Mouse (Mus musculus): ENCODE data around the gene Pcsk5. TPM values are rescaled to one million over a fixed set of nuclear protein-coding genes. Genes with fewer than 3 reads are reported as not detected.

The Pcsk5 gene
- total RNA-seq, 2 experiments from 2014 or later = 12.7 to 15.5 TPM

- no peak for DNase-seq (ENCODE audit: extremely low spot score in 1 of 2, low spot score in 1 of 2)
These were observed 23.9 kb downstream of the Pcsk5 start for GRCm38 (mm10) chr19:17813449-17813990.

- no peak for DNase-seq (ENCODE audit: extremely low spot score in 1 of 2, low spot score in 1 of 2)
These were observed 24.8 kb downstream of the Pcsk5 start for GRCm38 (mm10) chr19:17812661-17813060.

- DNase-seq (ENCODE audit: extremely low spot score in 1 of 2, low spot score in 1 of 2) = no peak
These were observed 30.8 kb downstream of the Pcsk5 start for GRCm38 (mm10) chr19:17806626-17807025.

- no peak for DNase-seq (ENCODE audit: extremely low spot score in 1 of 2, low spot score in 1 of 2)
These were observed 36.6 kb downstream of the Pcsk5 start for GRCm38 (mm10) chr19:17800798-17801197.

GRCm38 (mm10) chr19:17799419-17800185 is 37.8 kb downstream of the Pcsk5 start:
- DNase-seq (ENCODE audit: extremely low spot score in 1 of 2, low spot score in 1 of 2) = no peak

GRCm38 (mm10) chr19:17793457-17793856 is 44.0 kb downstream of the Pcsk5 start:
- DNase-seq (ENCODE audit: extremely low spot score in 1 of 2, low spot score in 1 of 2) = no peak

GRCm38 (mm10) chr19:17791485-17792052 is 45.9 kb downstream of the Pcsk5 start:
- no peak for DNase-seq (ENCODE audit: extremely low spot score in 1 of 2, low spot score in 1 of 2)

- no peak for DNase-seq (ENCODE audit: extremely low spot score in 1 of 2, low spot score in 1 of 2)
These were observed 48.7 kb downstream of the Pcsk5 start for GRCm38 (mm10) chr19:17788617-17789317.

- DNase-seq (ENCODE audit: extremely low spot score in 1 of 2, low spot score in 1 of 2) = no peak
These were observed 50.7 kb downstream of the Pcsk5 start for GRCm38 (mm10) chr19:17786744-17787143.

- DNase-seq (ENCODE audit: extremely low spot score in 1 of 2, low spot score in 1 of 2) = no peak
These were observed 52.8 kb downstream of the Pcsk5 start for GRCm38 (mm10) chr19:17784401-17785192.

GRCm38 (mm10) chr19:17783231-17783630 is 54.2 kb downstream of the Pcsk5 start:
- no peak for DNase-seq (ENCODE audit: extremely low spot score in 1 of 2, low spot score in 1 of 2)

GRCm38 (mm10) chr19:17781323-17781722 is 56.1 kb downstream of the Pcsk5 start:
- no peak for DNase-seq (ENCODE audit: extremely low spot score in 1 of 2, low spot score in 1 of 2)

GRCm38 (mm10) chr19:17775943-17776342 is 61.5 kb downstream of the Pcsk5 start:
- DNase-seq (ENCODE audit: extremely low spot score in 1 of 2, low spot score in 1 of 2) = no peak

GRCm38 (mm10) chr19:17775097-17775496 is 62.3 kb downstream of the Pcsk5 start:
- no peak for DNase-seq (ENCODE audit: extremely low spot score in 1 of 2, low spot score in 1 of 2)

- no peak for DNase-seq (ENCODE audit: extremely low spot score in 1 of 2, low spot score in 1 of 2)
These were observed 63.4 kb downstream of the Pcsk5 start for GRCm38 (mm10) chr19:17774061-17774460.

- peak in 1 of 2 experiments; percentile 15 for DNase-seq (ENCODE audit: extremely low spot score in 1 of 2, low spot score in 1 of 2)
These were observed 67.6 kb downstream of the Pcsk5 start for GRCm38 (mm10) chr19:17769610-17770399.

GRCm38 (mm10) chr19:17765001-17765400 is 72.4 kb downstream of the Pcsk5 start:
- no peak for DNase-seq (ENCODE audit: extremely low spot score in 1 of 2, low spot score in 1 of 2)

GRCm38 (mm10) chr19:17762740-17763139 is 74.7 kb downstream of the Pcsk5 start:
- no peak for DNase-seq (ENCODE audit: extremely low spot score in 1 of 2, low spot score in 1 of 2)

- DNase-seq (ENCODE audit: extremely low spot score in 1 of 2, low spot score in 1 of 2) = no peak
These were observed 75.8 kb downstream of the Pcsk5 start for GRCm38 (mm10) chr19:17761678-17762077.

- DNase-seq (ENCODE audit: extremely low spot score in 1 of 2, low spot score in 1 of 2) = no peak
These were observed 84.6 kb downstream of the Pcsk5 start for GRCm38 (mm10) chr19:17752841-17753240.
